Mouse (Mus musculus): Measurements from ENCODE around the gene Ugt1a9. TPM values are rescaled to one million over a fixed set of nuclear protein-coding genes. Genes with fewer than 3 reads are reported as not detected.

The Ugt1a9 gene
- polyA plus RNA-seq, 1 experiment: not detected

GRCm38 (mm10) chr1:88256886-88257663 lies 186.5 kb downstream of the Ugt1a9 start:
- Histone ChIP-seq H3K4me3 (replicated peaks) (no peak overlapping the region), H3K36me3 (replicated peaks; ENCODE audit: low read length) (peaks cover 29% of the 10 kb centered on the region)
- TF ChIP-seq GATA1 (IDR thresholded peaks at IDR 0.05; ENCODE audit: borderline replicate concordance, low read length) (no peak), FLI1 (IDR thresholded peaks at IDR 0.05; ENCODE audit: low read length) (no peak)

GRCm38 (mm10) chr1:88257681-88258080 lies 187.1 kb downstream of the Ugt1a9 start:
- Histone ChIP-seq H3K9me3 (peaks cover 48% of the 10 kb centered on the region), H3K27me3 (replicated peaks) (peaks cover 11% of the 10 kb centered on the region), H3K4me3 (replicated peaks) (no peak overlapping the region), H3K36me3 (replicated peaks; ENCODE audit: low read length) (peaks cover 35% of the 10 kb centered on the region), H3K4me1 (peaks cover 38% of the 10 kb centered on the region)
- TF ChIP-seq FLI1 (IDR thresholded peaks at IDR 0.05; ENCODE audit: low read length) (no peak), GATA1 (IDR thresholded peaks at IDR 0.05; ENCODE audit: borderline replicate concordance, low read length) (no peak)

More at GRCm38 (mm10) chr1:88256886-88257663, 186.5 kb downstream of the Ugt1a9 start:
- peaks cover 11% of the 10 kb centered on the region for H3K27me3 ChIP-seq (replicated peaks)
- H3K9me3 ChIP-seq: peaks cover 54% of the 10 kb centered on the region
- H3K4me1 ChIP-seq: peaks cover 32% of the 10 kb centered on the region

- no peak overlapping the region for H3K4me3 ChIP-seq (replicated peaks)
- peaks cover 41% of the 10 kb centered on the region for H3K9me3 ChIP-seq
- TF ChIP-seq FLI1 (IDR thresholded peaks at IDR 0.05; ENCODE audit: low read length): no peak
- no peak for TF ChIP-seq GATA1 (IDR thresholded peaks at IDR 0.05; ENCODE audit: borderline replicate concordance, low read length)
- peaks cover 34% of the 10 kb centered on the region for H3K4me1 ChIP-seq
- peaks cover 42% of the 10 kb centered on the region for H3K36me3 ChIP-seq (replicated peaks; ENCODE audit: low read length)
- H3K27me3 ChIP-seq (replicated peaks): peaks cover 11% of the 10 kb centered on the region
Measured at GRCm38 (mm10) chr1:88258361-88258760, 187.8 kb downstream of the Ugt1a9 start.

- peaks cover 33% of the 10 kb centered on the region for H3K4me1 ChIP-seq
- TF ChIP-seq GATA1 (IDR thresholded peaks at IDR 0.05; ENCODE audit: borderline replicate concordance, low read length): no peak
- no peak for TF ChIP-seq FLI1 (IDR thresholded peaks at IDR 0.05; ENCODE audit: low read length)
- H3K27me3 ChIP-seq (replicated peaks): peaks cover 11% of the 10 kb centered on the region
- peaks cover 49% of the 10 kb centered on the region for H3K36me3 ChIP-seq (replicated peaks; ENCODE audit: low read length)
- peaks cover 36% of the 10 kb centered on the region for H3K9me3 ChIP-seq
- H3K4me3 ChIP-seq (replicated peaks): peak overlapping the region; percentile 9
Measured at GRCm38 (mm10) chr1:88258881-88259642, 188.5 kb downstream of the Ugt1a9 start.

- TF ChIP-seq FLI1 (IDR thresholded peaks at IDR 0.05; ENCODE audit: low read length): no peak
- TF ChIP-seq GATA1 (IDR thresholded peaks at IDR 0.05; ENCODE audit: borderline replicate concordance, low read length): no peak
- Histone ChIP-seq H3K4me1 (peaks cover 33% of the 10 kb centered on the region), H3K36me3 (replicated peaks; ENCODE audit: low read length) (peaks cover 55% of the 10 kb centered on the region), H3K4me3 (replicated peaks) (no peak overlapping the region), H3K9me3 (peaks cover 35% of the 10 kb centered on the region), H3K27me3 (replicated peaks) (peaks cover 11% of the 10 kb centered on the region)
Measured at GRCm38 (mm10) chr1:88259643-88260024, 189.0 kb downstream of the Ugt1a9 start.

GRCm38 (mm10) chr1:88260114-88260513 lies 189.5 kb downstream of the Ugt1a9 start:
- 0 out of 2 replicates have a peak, but pooled peaks have one; percentile 16 for TF ChIP-seq FLI1 (IDR thresholded peaks at IDR 0.05; ENCODE audit: low read length)
- no peak for TF ChIP-seq GATA1 (IDR thresholded peaks at IDR 0.05; ENCODE audit: borderline replicate concordance, low read length)
- peaks cover 33% of the 10 kb centered on the region for H3K4me1 ChIP-seq
- peak overlapping the region; percentile 1 for H3K4me3 ChIP-seq (replicated peaks)
- H3K9me3 ChIP-seq: peaks cover 30% of the 10 kb centered on the region
- H3K27me3 ChIP-seq (replicated peaks): peaks cover 11% of the 10 kb centered on the region
- peaks cover 60% of the 10 kb centered on the region for H3K36me3 ChIP-seq (replicated peaks; ENCODE audit: low read length)

GRCm38 (mm10) chr1:88260604-88261377 lies 190.2 kb downstream of the Ugt1a9 start:
- Histone ChIP-seq H3K27me3 (replicated peaks) (peaks cover 6% of the 10 kb centered on the region), H3K4me3 (replicated peaks) (no peak overlapping the region), H3K9me3 (peaks cover 23% of the 10 kb centered on the region), H3K4me1 (peaks cover 33% of the 10 kb centered on the region), H3K36me3 (replicated peaks; ENCODE audit: low read length) (peaks cover 66% of the 10 kb centered on the region)
- TF ChIP-seq FLI1 (IDR thresholded peaks at IDR 0.05; ENCODE audit: low read length) (no peak), GATA1 (IDR thresholded peaks at IDR 0.05; ENCODE audit: borderline replicate concordance, low read length) (no peak)

- Histone ChIP-seq H3K27me3 (replicated peaks) (no peaks in the 10 kb centered on the region), H3K36me3 (replicated peaks; ENCODE audit: low read length) (peaks cover 76% of the 10 kb centered on the region), H3K4me3 (replicated peaks) (no peak overlapping the region), H3K9me3 (peaks cover 15% of the 10 kb centered on the region), H3K4me1 (peaks cover 33% of the 10 kb centered on the region)
- TF ChIP-seq GATA1 (IDR thresholded peaks at IDR 0.05; ENCODE audit: borderline replicate concordance, low read length) (no peak), FLI1 (IDR thresholded peaks at IDR 0.05; ENCODE audit: low read length) (no peak)
Measured at GRCm38 (mm10) chr1:88261706-88262105, 191.1 kb downstream of the Ugt1a9 start.

- Histone ChIP-seq H3K4me1 (peaks cover 33% of the 10 kb centered on the region), H3K36me3 (replicated peaks; ENCODE audit: low read length) (peaks cover 81% of the 10 kb centered on the region), H3K27me3 (replicated peaks) (no peaks in the 10 kb centered on the region), H3K4me3 (replicated peaks) (no peak overlapping the region), H3K9me3 (peaks cover 12% of the 10 kb centered on the region)
- TF ChIP-seq GATA1 (IDR thresholded peaks at IDR 0.05; ENCODE audit: borderline replicate concordance, low read length) (no peak), FLI1 (IDR thresholded peaks at IDR 0.05; ENCODE audit: low read length) (no peak)
Measured at GRCm38 (mm10) chr1:88262255-88262654, 191.7 kb downstream of the Ugt1a9 start.
